Comparison of ENCODE assay signal across 10 mouse cellular contexts in the genomic region with DNA sequence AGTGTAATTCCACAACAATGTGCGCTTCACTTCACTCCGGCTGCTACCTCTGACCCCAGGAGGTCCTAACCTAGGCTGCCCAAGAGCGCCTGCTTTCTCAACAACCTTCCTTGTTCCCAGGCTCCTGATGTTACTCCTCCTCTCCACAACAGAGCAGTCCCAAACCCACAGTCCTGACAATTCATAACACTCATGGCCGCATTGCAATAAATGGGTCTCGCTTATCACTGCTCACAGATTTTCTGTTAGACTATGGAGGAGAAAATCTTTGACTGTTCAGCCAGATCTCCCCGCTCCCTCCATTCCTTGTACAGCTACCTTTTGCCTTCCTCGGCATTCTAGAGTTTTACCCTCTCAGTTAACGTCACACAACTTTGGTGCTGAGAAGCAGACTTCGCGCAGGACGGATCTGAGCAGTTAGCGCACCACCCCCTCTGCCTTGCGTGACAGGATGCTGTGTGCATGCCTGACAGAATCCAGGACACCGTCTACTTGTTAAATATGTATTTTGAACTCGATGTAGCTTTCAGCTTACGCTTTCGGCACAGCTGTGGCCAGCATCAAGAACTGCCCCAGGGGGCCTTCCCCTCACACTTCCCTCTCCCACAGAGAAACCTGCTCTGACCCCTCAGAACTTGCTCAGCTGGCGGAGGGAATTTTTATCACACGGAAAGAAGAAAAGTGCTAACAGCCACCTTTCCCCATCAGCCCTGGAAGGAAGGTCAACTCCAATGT. TPM values are rescaled to one million over a fixed set of nuclear protein-coding genes. Genes with fewer than 3 reads are reported as not detected.
DNase-seq lines count a peak whose midpoint lies in the region; ATAC-seq lines count a peak whose summit lies in the region.
"Had no signal": no experiment of that assay in that cellular context is flagged by ENCODE, and none has a peak within 500 bp of the region (broad histone marks: within the 10 kb centered on the region; RNA-seq: fewer than 3 reads in every experiment).

Gene Stox2, minus strand, starts transcription at position 51 of the 735 bp plus-strand sequence.

- H3K4me1 ChIP-seq in neural tube, embryonic 11.5 days (ENCODE audit: control insufficient read depth, insufficient read depth, low read length): no peaks in the 10 kb centered on the region
- H3K4me1 ChIP-seq: heart, embryonic 15.5 days had no signal

- H3K36me3 ChIP-seq in neural tube, embryonic 11.5 days (ENCODE audit: control insufficient read depth, insufficient read depth, low read length): no peaks in the 10 kb centered on the region
- H3K36me3 ChIP-seq: heart, embryonic 15.5 days had no signal

- no peaks in the 10 kb centered on the region for H3K27me3 ChIP-seq in neural tube, embryonic 11.5 days (ENCODE audit: control insufficient read depth, insufficient read depth, low read length)
- H3K27me3 ChIP-seq: heart, embryonic 15.5 days had no signal

- H3K4me2 ChIP-seq in neural tube, embryonic 11.5 days (ENCODE audit: low read depth): no peak within 1 kb of the TSS
- H3K4me2 ChIP-seq: heart, embryonic 15.5 days had no signal

- WGBS in neural tube, embryonic 11.5 days: 83% methylated on average over 19 of the region's 19 CpGs

- ATAC-seq in neural tube, embryonic 11.5 days (ENCODE audit: insufficient read depth, low FRiP score, low TSS enrichment): no peak
- no peak for ATAC-seq in megakaryocyte progenitor cell, adult 5-6 weeks (replicated peaks; ENCODE audit: poor library complexity)

- no peak for DNase-seq in adrenal gland, adult 18-20 months (ENCODE audit: low spot score in 2 of 2)
- no peak for DNase-seq in adrenal gland, adult (ENCODE audit: inconsistent age in 2 of 2, low spot score in 1 of 2)
- no peak for DNase-seq in neural tube, embryonic 11.5 days (ENCODE audit: low spot score)
- no peak for DNase-seq in neural tube, embryonic 10.5 days (ENCODE audit: extremely low spot score, low spot score)
- no peak for DNase-seq in left cerebral cortex, postnatal 4 days
- DNase-seq in urinary bladder, postnatal 4 days (ENCODE audit: low spot score in 2 of 2): no peak
- DNase-seq in spleen, postnatal 10 days (ENCODE audit: low spot score in 2 of 2): no peak

- no peak within 1 kb of the TSS for H3K27ac ChIP-seq in neural tube, embryonic 11.5 days (ENCODE audit: low read depth, low read length)
- H3K27ac ChIP-seq: heart, embryonic 15.5 days had no signal

- H3K4me3 ChIP-seq in neural tube, embryonic 11.5 days (ENCODE audit: low read depth, low read length): no peak within 1 kb of the TSS
- H3K4me3 ChIP-seq: heart, embryonic 15.5 days; myocyte had no signal

- intact Hi-C loops in left cerebral cortex, postnatal 4 days (cut with DNase I): no loop called here

- no peak within 1 kb of the TSS for H3K9ac ChIP-seq in neural tube, embryonic 11.5 days (ENCODE audit: low read length)
- H3K9ac ChIP-seq: heart, embryonic 15.5 days had no signal

- no peaks in the 10 kb centered on the region for H3K9me3 ChIP-seq in neural tube, embryonic 11.5 days (ENCODE audit: control insufficient read depth, low read length)
- H3K9me3 ChIP-seq: heart, embryonic 15.5 days had no signal

RNA-seq across cellular contexts. Expression of gene Stox2, which starts in this region (rescaled TPM):
- 10 to 100 TPM; 12.6 to 13.4 TPM for total RNA-seq in adrenal gland, adult 18-20 months (2021)
- 25.7 and 27.9 TPM in 2 replicates for polyA plus RNA-seq in neural tube, embryonic 11.5 days (2014; fragmentation: Nextera tagmentation; extraction: Ambion mirVana)
- 100 to 1,000 TPM; 118 to 122 TPM for total RNA-seq in left cerebral cortex, postnatal 4 days (2021)
- total RNA-seq in megakaryocyte progenitor cell, adult 5-6 weeks (2015): 0.83 and 1.7 TPM in 2 replicates
- 0.67 and 0.78 TPM in 2 replicates for total RNA-seq in megakaryocyte progenitor cell, adult 5-6 weeks (2017)
- polyA plus RNA-seq: myocyte had no signal

Comparison
In these comparisons a context has a peak if more than half of its experiments do, and no peak if none do; other contexts are left out.
1. RNA of gene Stox2 (total RNA-seq): 118 to 122 TPM in left cerebral cortex, postnatal 4 days; 12.6 to 13.4 TPM in adrenal gland, adult 18-20 months and 0.67 to 1.7 TPM in megakaryocyte progenitor cell, adult 5-6 weeks; every median in the first group is over 4 times any median in the second.